In genomic region chr4:55973706-55974105, GRCm38 (mm10) we compare ENCODE assay signal across 24 mouse cellular contexts.
A peak's percentile ranks its signal among the peaks of the same experiment; 100 is the strongest.
DNase-seq lines count a peak whose midpoint lies in the region; ATAC-seq and TF ChIP-seq lines count a peak whose summit lies in the region.
"Had no signal": no experiment of that assay in that cellular context is flagged by ENCODE, and none has a peak within 500 bp of the region (broad histone marks: within the 10 kb centered on the region; RNA-seq: fewer than 3 reads in every experiment).

No protein-coding gene starts in this region.

- no peak overlapping the region for H3K27ac ChIP-seq in embryonic facial prominence, embryonic 14.5 days (replicated peaks; ENCODE audit: low read depth, low read length)
- no peak overlapping the region for H3K27ac ChIP-seq in embryonic facial prominence, embryonic 10.5 days (replicated peaks)
- H3K27ac ChIP-seq in stomach, embryonic 16.5 days (ENCODE audit: low read length) = peak overlapping the region; percentile 39; the same call in 1 of the 2 replicates
- H3K27ac ChIP-seq in stomach, postnatal 0 days (replicated peaks) = no peak overlapping the region

- H3K9me3 ChIP-seq in embryonic facial prominence, embryonic 14.5 days (ENCODE audit: control insufficient read depth, low read length) = no peaks in the 10 kb centered on the region
- no peaks in the 10 kb centered on the region for H3K9me3 ChIP-seq in embryonic facial prominence, embryonic 10.5 days
- H3K9me3 ChIP-seq in stomach, embryonic 16.5 days (replicated peaks; ENCODE audit: control insufficient read depth, low read length) = no peaks in the 10 kb centered on the region
- no peaks in the 10 kb centered on the region for H3K9me3 ChIP-seq in stomach, postnatal 0 days (ENCODE audit: control insufficient read depth, low read length)

- TF ChIP-seq EP300 in stomach, postnatal 0 days (optimal IDR thresholded peaks at IDR 0.05) = no peak

- no peak overlapping the region for H3K9ac ChIP-seq in embryonic facial prominence, embryonic 14.5 days (ENCODE audit: low read depth, low read length)
- no peak overlapping the region for H3K9ac ChIP-seq in stomach, embryonic 16.5 days (ENCODE audit: low read length)
- no peak overlapping the region for H3K9ac ChIP-seq in stomach, postnatal 0 days (ENCODE audit: low read length)

- no peak overlapping the region for H3K4me3 ChIP-seq in embryonic facial prominence, embryonic 14.5 days (ENCODE audit: low read depth, low read length)
- no peak overlapping the region for H3K4me3 ChIP-seq in embryonic facial prominence, embryonic 10.5 days
- no peak overlapping the region for H3K4me3 ChIP-seq in stomach, embryonic 16.5 days (replicated peaks; ENCODE audit: low read length)
- H3K4me3 ChIP-seq in stomach, postnatal 0 days (ENCODE audit: low read depth, low read length) = no peak overlapping the region

- H3K4me2 ChIP-seq in embryonic facial prominence, embryonic 14.5 days (ENCODE audit: low read depth, low read length) = no peak overlapping the region
- no peak overlapping the region for H3K4me2 ChIP-seq in stomach, embryonic 16.5 days (ENCODE audit: low read depth, low read length)
- H3K4me2 ChIP-seq in stomach, postnatal 0 days (replicated peaks; ENCODE audit: low read depth) = no peak overlapping the region

- ATAC-seq in embryonic facial prominence, embryonic 14.5 days (ENCODE audit: low read depth) = no peak
- no peak for ATAC-seq in stomach, embryonic 16.5 days (ENCODE audit: insufficient read depth, low FRiP score)
- ATAC-seq in stomach, postnatal 0 days (ENCODE audit: low FRiP score, low TSS enrichment) = no peak
- ATAC-seq: activated CD4-positive, CD25-positive, alpha-beta regulatory T cell, adult 4 months; CD4-positive, CD25-positive, alpha-beta regulatory T cell, adult 4 months; Patski had no signal

- WGBS in embryonic facial prominence, embryonic 14.5 days = 39% methylated on average over 1 of the region's 1 CpGs
- WGBS in embryonic facial prominence, embryonic 10.5 days = 95% methylated on average over 1 of the region's 1 CpGs
- 63% methylated on average over 1 of the region's 1 CpGs for WGBS in stomach, embryonic 16.5 days
- 54% methylated on average over 1 of the region's 1 CpGs for WGBS in stomach, postnatal 0 days

- H3K36me3 ChIP-seq in embryonic facial prominence, embryonic 14.5 days (ENCODE audit: control insufficient read depth, insufficient read depth, low read length) = no peaks in the 10 kb centered on the region
- no peaks in the 10 kb centered on the region for H3K36me3 ChIP-seq in embryonic facial prominence, embryonic 10.5 days (replicated peaks)
- no peaks in the 10 kb centered on the region for H3K36me3 ChIP-seq in stomach, embryonic 16.5 days (ENCODE audit: control insufficient read depth, insufficient read depth, low read length)
- no peaks in the 10 kb centered on the region for H3K36me3 ChIP-seq in stomach, postnatal 0 days (ENCODE audit: control insufficient read depth, insufficient read depth, low read length)
- H3K36me3 ChIP-seq: G1E had no signal

- peak; percentile 74 for DNase-seq in embryonic facial prominence, embryonic 14.5 days (ENCODE audit: low spot score)
- DNase-seq in embryonic facial prominence, embryonic 10.5 days (ENCODE audit: low spot score) = no peak
- DNase-seq in stomach, postnatal 0 days (ENCODE audit: low spot score) = no peak
- DNase-seq in 3T3-L1 (ENCODE audit: low read depth, low spot score) (peak; percentile 14), NIH3T3 (ENCODE audit: low read depth) (peak; percentile 69)
- DNase-seq in kidney, postnatal 25 days = no peak
- DNase-seq in heart, adult 11 months = no peak
- DNase-seq: adrenal gland, adult 2 months; adrenal gland, adult 8-10 months; adrenal gland, postnatal 10 days; adrenal gland, postnatal 14 days; adrenal gland, postnatal 25 days; adrenal gland, postnatal 36 days; B cell, adult 2 months; cerebellum, adult 11 months; cerebellum, adult 11-12 months; cerebellum, adult 18-20 months; cerebellum, adult 2 months had no signal

- no peak for TF ChIP-seq CTCF in stomach, postnatal 0 days (IDR thresholded peaks at IDR 0.05; ENCODE audit: low read depth)

- H3K27me3 ChIP-seq in embryonic facial prominence, embryonic 14.5 days (replicated peaks; ENCODE audit: control insufficient read depth, insufficient read depth, low read length) = no peaks in the 10 kb centered on the region
- H3K27me3 ChIP-seq in embryonic facial prominence, embryonic 10.5 days (replicated peaks; ENCODE audit: low read depth, poor library complexity, severe bottlenecking) = no peaks in the 10 kb centered on the region
- no peaks in the 10 kb centered on the region for H3K27me3 ChIP-seq in stomach, embryonic 16.5 days (ENCODE audit: control insufficient read depth, insufficient read depth, low read length)
- no peaks in the 10 kb centered on the region for H3K27me3 ChIP-seq in stomach, postnatal 0 days (ENCODE audit: control insufficient read depth, insufficient read depth, low read length)
- H3K27me3 ChIP-seq: CH12.LX, Patski had no signal

- H3K4me1 ChIP-seq in embryonic facial prominence, embryonic 14.5 days (ENCODE audit: control insufficient read depth, insufficient read depth, low read length) = no peaks in the 10 kb centered on the region
- no peaks in the 10 kb centered on the region for H3K4me1 ChIP-seq in embryonic facial prominence, embryonic 10.5 days
- H3K4me1 ChIP-seq in stomach, embryonic 16.5 days (ENCODE audit: control insufficient read depth, insufficient read depth, low read length) = no peaks in the 10 kb centered on the region
- H3K4me1 ChIP-seq in stomach, postnatal 0 days (replicated peaks; ENCODE audit: control insufficient read depth, insufficient read depth) = no peaks in the 10 kb centered on the region

Comparison
In these comparisons a context has a peak if more than half of its experiments do, and no peak if none do; other contexts are left out.
1. DNase-seq: peak in embryonic facial prominence, embryonic 14.5 days (single experiment), 3T3-L1 (single experiment) and NIH3T3 (single experiment); none in embryonic facial prominence, embryonic 10.5 days (single experiment), stomach, postnatal 0 days (single experiment), kidney, postnatal 25 days (0 of 2) and heart, adult 11 months (single experiment).